Mouse (Mus musculus) cerebellum, adult 18-20 months (tissue): ENCODE data around the gene Sfxn3.
"Not testable (repeated sequence)": the region's sequence is repeated elsewhere in the genome, so short reads cannot be mapped to it uniquely, and the experiment has no call there.

Experiments
- DNase-seq, 2 experiments: peaks; one replicate each; pipeline ENCODE4 v3.0.0; 2021

The Sfxn3 gene

DNA sequence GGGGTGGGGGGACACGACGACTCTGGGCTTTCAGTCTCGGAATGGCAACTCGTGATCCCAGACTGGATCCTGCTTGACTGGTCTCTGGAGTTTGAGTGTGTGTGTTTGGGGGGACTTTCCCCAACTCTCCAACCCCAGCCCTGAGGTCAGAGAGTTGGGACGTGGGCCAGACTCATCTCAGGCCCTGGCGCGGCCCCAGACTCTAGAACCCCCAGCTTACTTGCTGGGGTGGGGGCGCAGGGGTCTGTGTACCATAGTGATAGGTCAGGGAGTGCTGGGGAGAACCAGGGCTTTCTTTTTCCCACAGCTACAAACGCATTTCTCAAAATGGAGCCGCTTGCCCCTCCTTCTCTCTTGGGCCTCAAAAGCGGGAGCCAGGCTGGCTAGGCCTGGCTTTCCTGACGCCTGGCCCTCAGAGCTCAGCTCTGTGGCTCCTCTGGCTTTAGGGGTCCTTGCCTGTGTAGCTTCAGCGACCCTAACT is 28.9 kb upstream of the Sfxn3 start:
- DNase-seq, result peak in 1 of 2 experiments; percentile 62

DNA sequence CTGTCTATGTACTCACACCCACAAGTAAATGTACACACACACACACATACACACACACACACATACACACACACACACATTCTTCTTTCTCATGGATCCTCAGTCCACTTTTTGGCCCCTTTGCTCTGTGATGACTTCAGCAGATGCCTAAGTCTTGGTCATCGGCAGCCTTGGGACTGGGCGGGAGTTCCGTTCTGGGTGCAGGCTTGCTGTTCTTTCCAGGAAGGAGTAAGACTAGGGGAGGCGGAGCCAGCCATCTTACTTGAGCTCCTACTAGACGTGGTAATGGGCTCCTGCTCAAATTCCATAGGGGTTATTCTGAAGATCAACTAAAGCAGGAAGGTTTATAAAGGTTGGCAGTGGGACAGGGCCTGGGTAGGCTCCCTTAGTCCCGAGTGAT is 27.0 kb upstream of the Sfxn3 start:
- DNase-seq, result no peak

DNA sequence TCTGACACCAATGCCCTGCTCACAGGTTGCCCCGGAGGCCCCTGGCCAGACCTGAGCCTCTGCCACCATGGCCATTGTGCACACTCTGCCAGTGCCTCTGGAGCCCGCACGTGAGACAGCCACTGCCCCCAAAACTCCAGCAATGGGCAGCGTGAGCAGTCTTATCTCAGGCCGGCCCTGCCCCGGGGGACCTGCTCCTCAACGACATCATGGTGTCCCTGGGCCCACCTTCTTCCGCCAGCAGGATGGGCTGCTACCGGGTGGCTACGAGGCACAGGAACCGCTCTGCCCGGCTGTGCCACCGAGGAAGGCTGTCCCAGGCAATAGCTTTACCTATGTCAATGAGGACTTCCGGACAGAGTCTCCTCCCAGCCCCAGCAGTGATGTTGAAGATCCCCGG is 25.9 kb upstream of the Sfxn3 start:
- no peak for DNase-seq

DNA sequence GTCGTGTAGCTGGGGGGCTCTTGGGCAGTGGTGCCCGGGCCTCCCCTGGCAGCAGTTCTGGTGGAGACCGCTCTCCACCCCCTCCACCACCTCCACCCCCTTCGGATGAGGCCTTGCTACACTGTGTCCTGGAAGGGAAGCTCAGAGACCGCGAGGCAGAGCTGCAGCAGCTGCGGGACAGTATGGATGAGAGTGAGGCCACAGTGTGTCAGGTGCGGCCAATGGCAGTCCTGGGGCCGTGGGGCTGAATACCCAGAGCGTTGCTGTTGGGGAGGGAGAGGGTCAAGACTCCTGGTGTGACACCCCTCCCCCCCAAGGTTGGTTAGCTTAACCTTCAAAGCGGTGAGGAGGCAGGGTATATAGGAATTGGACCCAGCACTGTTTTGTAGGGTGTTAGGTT is 23.3 kb upstream of the Sfxn3 start:
- no peak for DNase-seq

DNA sequence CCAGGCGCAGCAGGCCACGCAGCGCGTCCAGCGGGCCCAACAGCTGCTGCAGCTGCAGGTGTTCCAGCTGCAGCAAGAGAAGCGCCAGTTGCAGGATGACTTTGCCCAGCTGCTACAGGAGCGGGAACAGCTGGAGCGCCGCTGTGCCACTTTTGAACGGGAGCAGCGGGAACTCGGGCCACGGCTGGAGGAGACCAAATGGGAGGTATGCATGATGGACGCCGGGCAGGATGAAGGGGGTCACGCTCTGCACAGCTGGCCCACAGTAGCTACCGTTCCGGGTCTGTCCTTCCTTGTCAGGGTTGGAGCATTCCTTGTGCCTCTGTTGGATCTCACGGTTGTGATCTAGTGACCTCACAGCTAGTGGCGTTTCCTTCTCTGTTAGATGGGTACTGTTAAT is 22.5 kb upstream of the Sfxn3 start:
- DNase-seq, result no peak

DNA sequence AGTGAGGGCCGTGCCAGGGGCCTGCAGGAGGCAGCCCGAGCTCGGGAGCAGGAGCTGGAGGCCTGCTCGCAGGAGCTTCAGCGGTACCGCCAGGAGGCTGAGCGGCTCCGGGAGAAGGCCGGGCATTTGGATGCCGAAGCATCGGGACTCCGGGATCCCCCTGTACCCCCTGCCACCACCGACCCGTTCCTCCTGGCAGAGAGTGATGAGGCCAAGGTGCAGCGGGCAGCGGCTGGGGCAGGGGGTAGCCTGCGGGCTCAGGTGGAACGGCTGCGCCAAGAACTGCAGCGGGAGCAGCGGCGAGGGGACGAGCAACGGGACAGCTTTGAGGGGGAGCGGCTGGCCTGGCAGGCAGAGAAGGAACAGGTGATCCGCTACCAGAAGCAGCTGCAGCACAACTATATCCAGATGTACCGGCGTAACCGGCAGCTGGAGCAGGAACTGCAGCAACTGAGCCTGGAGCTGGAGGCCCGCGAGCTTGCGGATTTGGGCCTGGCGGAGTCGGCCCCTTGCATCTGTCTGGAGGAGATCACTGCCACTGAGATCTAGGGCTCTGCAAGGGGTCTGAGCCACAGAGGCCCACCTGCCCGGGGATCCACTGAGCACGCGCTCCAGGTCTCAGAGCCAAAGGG is 21.2 kb upstream of the Sfxn3 start:
- no peak for DNase-seq

DNA sequence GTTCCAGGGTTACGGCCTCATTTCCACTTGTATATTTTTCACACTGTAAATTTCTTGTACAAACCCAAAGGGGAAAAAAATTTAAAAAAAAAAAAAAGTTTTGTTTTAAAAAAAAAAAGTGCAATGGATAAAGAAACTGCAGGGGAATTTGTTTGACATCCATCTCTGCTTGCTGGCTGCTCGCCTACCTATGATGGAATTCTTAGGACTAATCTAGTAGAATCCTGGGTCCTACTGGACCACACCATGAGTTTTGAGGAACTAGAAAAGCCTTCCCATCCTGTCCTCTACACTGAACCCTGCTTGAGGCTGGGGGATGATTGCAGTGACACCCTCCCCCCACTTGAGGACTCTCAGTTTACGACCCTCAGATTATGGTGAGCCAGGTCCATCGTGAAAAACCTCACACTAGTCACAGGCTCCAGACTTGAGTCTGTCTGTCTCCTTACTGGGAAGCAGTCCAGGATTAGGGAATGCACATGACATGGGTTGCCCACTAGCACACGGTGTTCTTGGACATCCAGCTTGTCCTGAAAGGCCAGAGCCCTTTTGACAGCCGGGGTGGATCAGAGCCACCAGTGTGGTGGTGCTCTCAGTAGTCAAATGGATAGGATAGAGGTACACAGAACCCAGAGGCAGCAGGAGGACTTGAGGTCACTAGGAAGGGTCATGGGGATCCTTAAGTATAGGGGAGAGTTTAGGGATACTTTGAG is 20.2 kb upstream of the Sfxn3 start:
- DNase-seq, result no peak

DNA sequence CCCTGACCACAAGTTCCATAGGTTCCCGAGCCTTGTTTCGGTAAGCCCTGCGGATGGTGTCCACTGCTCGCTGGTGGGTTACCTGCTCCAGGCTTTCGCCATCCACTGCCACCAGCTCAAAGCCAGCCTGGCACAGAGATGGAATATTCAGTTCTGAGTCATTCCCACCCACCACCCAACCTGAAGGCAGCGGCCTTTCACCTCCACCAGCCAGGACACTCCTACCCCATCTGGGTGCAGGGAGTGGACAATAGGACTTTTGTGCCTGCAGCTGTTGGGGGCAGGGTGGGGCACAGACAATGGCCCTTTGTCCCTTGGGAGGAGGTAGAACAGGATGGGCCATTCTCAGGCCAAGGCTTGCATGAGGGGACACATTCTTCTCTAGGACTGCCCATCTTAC is 19.5 kb upstream of the Sfxn3 start:
- DNase-seq, result no peak

DNA sequence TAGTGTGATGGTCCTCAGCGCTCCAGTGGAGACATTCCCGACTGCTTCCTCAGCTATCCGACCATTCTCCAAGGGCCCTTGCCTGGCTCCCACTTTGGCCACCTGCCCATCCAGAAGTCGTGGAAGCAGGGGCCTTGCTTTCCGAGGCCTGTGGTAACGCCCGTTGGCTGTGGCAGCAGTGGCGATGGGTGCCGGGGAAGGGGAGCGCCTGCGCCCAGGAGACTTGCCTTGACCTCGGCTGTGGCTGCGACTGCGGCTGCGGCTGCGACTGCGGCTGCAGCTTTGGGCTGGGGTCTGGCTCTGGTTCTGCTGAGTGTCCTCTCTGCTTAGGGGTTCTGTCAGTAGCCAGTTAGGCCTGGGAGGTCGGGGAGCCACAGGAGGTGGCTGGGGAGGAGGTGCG is 18.6 kb upstream of the Sfxn3 start:
- no peak for DNase-seq

DNA sequence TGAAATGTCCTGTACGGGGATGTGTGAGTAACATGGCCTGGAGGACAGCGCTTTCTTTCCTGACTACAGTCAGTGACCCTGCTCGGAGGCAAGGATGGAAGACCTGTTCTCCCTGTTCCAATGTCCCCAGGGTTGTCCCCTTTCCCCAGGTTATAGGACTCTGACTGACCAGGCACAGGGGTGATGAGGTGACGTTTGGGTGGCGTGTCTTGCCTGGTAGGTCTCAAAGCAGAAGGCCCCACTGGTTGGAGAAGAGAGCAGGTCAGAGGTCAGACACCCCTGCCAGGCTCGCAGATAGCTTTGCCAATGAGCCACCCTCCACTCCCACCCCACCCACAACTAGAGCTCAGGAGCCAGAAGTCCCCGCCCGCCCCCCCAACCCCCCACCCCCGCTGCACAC is 17.7 kb upstream of the Sfxn3 start:
- no peak for DNase-seq

DNA sequence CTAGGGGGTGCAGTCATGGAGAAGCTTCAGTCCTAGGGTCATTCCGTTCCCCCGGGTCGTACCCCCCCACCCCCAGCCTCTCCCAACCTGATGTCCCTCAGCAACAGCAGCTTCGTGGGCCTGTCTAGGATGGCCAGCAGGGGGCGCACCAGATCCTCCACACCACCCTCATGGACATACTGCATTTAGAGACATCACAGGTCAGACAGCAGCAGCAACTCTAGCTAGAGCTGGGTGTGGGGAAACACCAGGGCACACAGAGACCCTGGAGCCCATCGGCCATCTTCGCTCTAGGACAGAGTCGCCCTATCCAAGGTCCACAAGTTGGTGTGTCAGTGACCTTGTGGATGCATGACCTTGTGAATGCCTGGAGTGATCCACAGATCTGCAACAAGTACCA is 17.2 kb upstream of the Sfxn3 start:
- DNase-seq, result peak; percentile 76 to 81

DNA sequence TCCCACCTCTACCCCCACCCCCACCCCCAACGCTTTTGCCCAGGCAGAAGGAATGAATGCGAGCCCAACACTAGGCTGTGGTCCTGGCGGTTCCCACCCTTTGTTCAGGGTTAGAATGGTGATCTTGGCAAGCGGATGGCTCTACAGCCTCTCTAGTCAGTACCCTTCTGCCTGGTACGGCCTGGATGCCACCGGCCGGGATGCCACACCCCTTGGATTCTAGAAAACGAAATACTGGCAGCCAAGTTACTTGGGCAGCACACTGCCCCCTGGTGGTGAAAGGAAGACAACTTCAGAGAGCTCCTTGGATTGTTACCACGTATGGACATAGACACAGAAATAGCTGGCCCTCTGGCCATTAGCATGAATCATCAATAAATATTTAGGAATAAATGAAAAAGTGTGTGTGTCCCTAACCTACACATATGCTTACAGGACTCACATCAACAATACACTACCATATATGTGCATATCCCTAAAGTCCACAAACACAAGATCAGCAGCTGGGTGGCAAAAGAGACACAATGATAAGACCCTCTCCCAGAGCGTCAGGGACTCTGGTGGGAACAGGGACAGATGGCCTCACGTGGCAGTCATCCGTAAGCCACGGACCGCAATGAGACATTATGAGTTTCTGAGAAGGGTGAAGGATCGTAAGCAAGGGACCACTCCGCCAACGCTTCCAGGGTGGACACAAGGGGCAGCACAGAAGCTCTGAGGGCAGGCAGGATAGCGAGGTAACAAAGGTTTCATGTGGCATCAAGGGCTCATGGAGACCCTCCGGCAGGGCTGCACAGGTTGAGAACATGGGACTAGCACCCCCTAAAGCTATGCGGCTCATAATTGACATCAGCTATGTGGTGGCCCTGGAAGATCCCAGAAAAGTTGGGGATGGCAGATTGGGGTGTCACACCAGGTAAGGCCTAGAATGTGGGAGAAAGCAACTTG is 16.3 kb upstream of the Sfxn3 start:
- peak; percentile 87 to 90 for DNase-seq

DNA sequence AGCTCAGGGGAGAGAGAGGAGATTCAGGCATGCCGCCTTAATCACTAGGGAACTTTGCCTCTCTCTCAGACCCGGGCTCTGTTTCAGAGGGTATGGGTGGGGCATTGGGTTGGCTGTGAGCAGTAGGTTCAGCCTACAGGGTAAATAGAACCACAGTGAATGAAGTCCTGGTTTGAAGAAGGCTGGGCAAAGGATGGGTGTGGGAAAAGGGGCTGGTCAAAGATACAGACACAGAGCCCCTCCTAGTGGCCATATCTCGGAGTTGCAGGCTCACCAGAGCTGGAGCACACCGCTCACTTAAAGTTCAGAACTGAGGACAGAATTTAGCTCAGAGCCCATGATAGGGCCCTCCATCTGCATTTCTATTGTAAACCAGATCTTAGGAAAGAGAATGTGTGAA is 15.5 kb upstream of the Sfxn3 start:
- DNase-seq, result peak; percentile 85 to 86

DNA sequence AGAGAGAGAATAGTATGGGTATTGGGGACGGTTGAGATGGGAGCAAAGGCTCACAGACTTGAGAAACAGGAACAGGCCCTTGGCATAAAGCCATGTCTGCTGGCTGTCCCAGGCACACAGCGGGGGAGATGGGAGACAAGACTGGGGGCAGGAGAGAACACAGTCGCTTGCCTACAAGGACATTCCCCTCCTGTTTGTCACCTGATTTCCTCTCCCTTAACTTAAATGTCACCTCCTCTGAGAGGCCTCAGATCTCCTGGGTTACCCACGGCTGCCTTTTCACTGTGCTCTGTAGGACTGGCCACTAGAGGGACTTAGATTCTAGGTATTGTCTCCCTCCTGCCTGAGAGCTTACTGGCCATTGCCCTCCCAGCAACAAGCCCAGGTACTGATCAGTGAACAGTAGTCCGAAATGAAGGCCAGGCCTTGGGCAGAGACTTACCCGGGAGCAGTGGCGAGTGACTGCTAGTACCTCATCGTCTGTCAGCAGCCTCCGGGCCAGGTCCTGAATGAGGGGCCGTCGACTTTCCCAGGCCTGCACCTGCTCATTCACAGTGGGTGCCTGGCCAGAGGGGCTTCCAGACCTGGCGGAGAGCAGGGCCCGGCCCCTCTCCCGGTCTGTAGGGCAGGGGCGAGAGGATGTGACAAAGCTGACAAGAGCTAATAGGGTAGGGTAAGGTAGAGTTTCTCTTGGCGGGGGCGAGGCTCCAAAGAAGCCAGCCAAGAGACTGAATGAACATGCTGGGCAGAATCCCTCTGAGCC is 14.6 kb upstream of the Sfxn3 start:
- DNase-seq, result no peak

DNA sequence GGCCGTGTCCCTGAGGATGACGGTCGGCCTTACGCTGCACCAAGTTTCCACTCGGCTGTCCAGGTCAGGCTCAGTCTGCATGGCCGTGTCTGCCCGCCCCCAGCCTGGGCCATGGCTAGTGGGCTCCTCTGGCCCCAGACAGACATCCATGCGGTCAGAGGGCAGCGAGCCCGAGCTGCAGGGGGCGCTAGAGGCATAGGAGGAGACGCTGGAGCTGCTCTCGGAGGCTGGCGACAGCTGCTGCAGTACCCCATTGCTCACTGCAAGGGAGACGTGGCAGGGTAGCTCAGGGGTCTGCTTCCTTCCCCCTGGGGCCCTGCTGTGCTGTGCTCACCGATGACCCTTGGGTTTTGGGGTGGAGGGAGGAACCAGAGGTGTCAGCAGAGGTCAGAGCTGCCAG is 10.4 kb upstream of the Sfxn3 start:
- no peak for DNase-seq

DNA sequence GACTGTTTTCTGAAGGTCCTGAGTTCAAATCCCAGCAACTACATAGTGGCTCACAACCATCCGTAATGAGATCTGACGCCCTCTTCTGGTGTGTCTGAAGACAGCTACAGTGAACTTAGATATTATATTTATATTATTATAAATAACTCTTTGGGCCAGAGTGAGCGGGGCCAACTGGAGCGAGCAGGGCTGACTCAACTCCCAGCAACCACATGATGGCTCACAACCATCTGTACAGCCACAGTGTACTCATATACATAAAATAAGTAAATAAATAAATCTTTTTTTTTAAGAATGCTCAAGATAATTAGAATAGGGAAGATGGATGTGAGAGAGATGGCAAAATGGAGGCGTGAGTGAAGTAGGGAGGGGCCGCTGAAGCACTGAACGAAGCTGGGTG is 9.1 kb upstream of the Sfxn3 start:
- DNase-seq, result not testable (repeated sequence)

DNA sequence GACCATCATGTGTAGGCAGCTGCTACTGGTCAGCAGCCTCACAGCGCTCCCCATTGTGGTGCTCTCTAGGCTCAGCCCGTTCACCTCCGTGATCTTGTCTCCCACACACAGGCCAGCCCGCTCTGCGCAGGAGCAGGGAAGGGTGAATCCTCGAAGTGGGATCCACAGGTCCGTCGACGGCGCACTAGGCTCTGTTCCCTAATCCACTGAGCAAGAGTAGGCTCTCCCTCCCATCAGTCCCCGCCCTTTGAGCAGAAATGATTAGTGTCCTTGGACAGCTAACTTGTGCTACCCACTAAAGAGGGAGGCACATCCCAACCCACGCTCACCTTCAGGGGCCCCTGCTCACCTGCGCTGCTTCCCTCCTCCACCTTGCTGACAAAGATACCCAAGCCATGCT is 7.1 kb upstream of the Sfxn3 start:
- DNase-seq, result no peak

DNA sequence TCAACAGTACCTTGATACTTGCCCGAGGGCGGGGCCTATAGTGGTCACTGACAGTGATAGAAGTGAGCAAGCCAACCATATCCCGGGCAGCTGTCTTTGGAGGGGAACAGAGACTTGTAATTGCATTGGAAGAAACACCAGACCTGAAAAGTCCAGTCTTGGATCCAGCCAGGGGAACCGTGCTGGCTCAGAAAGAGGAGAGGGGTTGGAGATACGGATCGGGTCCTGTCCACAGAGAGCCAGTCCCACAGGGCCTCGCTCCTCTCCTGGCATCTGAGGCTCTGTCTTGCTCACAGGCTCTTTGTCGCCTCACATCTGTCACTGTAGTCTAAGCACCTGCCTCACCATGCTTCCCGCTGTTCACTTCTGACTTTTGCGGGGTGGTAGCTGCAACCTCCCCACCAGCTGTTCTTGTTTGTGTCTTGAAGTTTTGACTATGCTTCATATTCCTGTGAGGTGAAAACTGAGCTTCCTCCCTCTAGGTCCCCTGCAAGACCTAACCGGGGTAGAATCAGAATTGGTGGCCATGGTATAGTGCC is 2.8 kb upstream of the Sfxn3 start:
- DNase-seq, result no peak

DNA sequence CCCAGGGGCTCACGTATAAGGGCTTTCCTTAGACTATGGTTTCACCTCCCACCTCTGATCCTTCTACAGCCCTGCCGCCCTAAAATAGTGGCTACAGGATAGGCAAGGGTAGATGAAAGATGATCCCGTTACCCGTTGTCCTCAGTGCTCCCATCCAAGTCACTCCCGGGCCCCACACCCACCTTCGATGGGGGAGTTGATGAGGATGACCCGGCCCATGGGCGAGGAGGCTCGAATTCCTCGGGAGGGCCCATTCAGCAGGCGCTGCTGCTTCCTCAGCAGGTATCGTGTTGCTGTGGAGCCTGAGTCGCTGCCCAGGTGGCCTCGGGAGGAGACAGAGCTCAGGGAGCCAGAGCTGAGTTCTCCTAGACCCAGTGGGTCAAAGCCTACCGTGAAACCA is 2.1 kb upstream of the Sfxn3 start:
- no peak for DNase-seq

DNA sequence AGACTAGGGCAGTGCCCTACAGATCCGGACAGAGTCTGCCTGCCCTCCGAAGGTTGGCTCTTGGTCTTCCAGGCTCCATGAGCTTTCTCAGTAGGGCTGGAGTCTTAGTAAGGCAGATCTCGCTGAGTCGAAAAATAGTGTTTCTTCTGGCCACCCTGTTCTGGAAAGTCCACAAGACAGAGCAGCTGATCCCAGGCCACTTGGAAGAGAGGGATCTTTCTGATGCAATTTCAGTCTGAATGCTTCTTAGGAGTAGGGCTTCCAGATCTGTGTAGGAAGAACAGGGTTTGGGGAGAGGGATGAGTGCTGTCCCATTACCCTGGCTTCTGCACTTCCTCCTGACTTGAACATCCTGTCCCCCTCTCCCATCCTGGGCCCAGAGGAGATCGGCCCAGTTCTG is 1.7 kb upstream of the Sfxn3 start, which contains the start of gene Pdzd7:
TSS of gene Pdzd7 (minus strand) at position 67 of the 400 bp plus-strand sequence.
- DNase-seq, result no peak

DNA sequence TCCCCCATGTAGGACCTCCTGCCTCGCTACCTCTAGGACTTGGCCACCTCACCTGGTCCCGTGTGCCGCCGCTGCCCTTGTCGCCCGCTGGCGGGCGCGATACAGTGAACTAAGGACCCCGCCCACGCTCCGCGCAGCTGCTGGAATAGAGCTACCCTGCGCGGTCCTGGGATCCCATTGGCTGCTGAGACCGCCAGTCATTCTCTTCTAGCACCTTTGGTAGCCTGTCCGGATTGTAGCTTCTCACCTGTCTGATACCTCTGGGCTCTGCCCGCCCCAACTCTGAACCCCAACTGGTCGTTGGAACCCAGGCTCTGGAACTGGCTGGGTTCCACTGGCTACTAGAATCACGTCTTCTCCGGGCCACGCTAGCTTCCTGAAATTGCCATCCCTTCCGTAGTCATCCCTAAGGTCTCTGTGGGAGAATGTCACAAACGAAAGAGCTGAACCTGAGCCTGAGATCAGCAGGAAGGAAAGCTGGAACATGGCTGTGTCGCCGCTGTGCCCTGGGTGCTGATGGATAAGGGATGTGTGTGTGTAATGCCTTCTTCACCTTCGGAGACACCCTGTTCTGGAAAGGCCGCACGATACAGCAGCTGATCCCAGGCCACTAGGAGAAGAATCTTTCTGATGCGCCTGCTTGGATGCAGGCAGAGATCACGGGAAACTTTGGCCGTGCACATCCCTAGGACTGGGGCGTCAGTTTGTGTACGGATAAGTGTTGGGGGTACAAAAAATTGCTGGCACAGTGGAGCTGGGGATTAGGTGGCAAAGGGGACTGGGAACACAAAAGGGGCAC is 581 bp upstream of the Sfxn3 start:
- DNase-seq, result peak; percentile 94 to 99
